Mouse (Mus musculus) urinary bladder, postnatal 36 days (tissue): Measurements from ENCODE around the gene Olfr461.
"Not testable (repeated sequence)": the region's sequence is repeated elsewhere in the genome, so short reads cannot be mapped to it uniquely, and the experiment has no call there.

Experiments
- DNase-seq, 2 experiments: peaks; one replicate each; pipeline ENCODE4 v3.0.0; 2022; ENCODE audit warnings: low spot score in 2 of 2, mixed read lengths in 1 of 2

Gene Olfr461

DNA sequence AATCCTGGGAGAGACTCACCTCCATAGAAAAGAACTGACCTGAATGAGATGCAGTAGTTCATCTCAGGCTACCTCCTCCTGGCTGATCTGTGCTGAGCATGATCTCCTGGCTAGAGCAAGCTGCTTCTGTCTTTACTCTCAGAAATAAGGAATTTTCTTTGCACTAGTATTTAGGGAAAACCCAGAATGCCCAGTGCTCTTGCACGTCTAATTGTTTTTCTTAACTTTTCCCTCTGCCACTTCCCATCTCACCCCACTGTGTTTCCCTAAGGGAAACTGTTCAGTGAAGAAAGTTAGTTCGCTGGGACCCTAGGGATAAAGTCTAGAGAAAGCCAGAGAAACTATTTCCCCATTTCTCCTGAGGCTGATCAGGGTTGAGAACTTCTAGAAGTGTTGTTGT, at the start of gene Olfr461:
Gene Olfr461, minus strand, starts transcription at position 101 of the 400 bp plus-strand sequence.
- no peak for DNase-seq

GRCm38 (mm10) chr6:40598546-40598945, 43.7 kb upstream of the Olfr461 start:
- DNase-seq, result not testable (repeated sequence)

- no peak for DNase-seq
Observed at GRCm38 (mm10) chr6:40594804-40595550, 40.1 kb upstream of the Olfr461 start.

DNA sequence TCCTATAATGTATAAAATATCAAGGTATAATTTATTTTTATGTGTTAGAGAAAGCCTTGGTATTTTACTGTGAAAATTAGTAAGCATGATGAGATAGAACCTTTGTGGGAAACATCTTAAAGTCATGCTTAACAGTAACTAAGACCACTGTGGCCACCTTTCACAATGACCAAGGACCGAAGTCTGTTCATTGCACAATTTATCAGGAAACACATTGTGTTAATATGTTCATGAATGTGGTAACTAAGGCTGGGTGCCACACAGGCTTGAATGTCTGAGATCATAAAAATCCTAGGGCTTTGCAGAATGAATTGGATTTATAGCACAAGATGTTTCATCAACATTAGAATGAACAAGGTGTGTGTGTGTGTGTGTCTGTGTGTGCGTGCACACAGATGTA, 33.5 kb upstream of the Olfr461 start:
- DNase-seq, result no peak

GRCm38 (mm10) chr6:40585645-40586044, 30.8 kb upstream of the Olfr461 start, which contains the start of gene Clec5a:
Gene Clec5a, minus strand, starts transcription at chr6:40585821.
- DNase-seq, result no peak

- DNase-seq, result no peak
Observed at GRCm38 (mm10) chr6:40584336-40584735, 29.5 kb upstream of the Olfr461 start.

DNA sequence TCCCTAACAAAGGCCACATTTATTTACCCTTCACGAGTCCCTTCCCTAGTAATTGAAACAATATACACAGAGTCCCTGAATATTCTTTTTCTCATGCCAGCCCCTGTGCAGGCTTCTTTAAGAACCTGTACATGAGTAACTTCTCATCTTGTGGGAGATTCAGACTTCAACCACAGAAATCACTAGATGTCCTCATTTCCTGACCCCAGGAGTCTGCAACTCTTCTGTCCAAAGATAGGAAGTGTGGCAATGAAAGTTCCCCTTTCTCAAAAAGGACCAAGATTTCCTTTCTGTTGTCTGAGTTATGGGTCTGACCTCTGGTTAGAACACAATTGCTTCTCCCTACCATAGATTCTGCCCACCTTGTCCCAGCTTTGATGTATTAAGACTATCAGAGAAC, 21.5 kb upstream of the Olfr461 start:
- DNase-seq, result no peak

DNA sequence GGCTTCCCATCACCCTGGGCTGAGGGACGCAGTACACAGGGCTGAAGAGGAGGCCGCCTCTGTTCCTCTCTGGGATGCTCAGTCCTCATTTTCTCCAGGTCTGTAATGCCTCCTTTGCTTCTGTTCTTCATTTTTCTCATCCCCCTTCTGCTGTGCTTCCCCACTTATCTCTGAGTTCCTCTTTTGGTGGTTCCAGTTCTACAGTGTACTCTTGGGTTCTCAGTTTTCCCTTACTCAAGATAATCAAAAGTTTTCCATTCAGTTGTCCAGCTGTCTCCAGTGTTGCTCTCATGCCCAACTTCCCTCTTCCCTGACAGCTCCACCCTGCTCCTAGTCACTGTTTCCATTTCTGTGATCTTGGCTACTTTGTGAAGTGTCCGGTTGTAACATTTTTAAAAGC, 18.8 kb upstream of the Olfr461 start:
- no peak for DNase-seq

GRCm38 (mm10) chr6:40569187-40569586, 14.3 kb upstream of the Olfr461 start, which contains the start of gene Olfr460:
Gene Olfr460, plus strand, starts transcription at chr6:40569487.
- DNase-seq, result no peak

GRCm38 (mm10) chr6:40544690-40545089, 10.2 kb downstream of the Olfr461 start:
- DNase-seq, result no peak

DNA sequence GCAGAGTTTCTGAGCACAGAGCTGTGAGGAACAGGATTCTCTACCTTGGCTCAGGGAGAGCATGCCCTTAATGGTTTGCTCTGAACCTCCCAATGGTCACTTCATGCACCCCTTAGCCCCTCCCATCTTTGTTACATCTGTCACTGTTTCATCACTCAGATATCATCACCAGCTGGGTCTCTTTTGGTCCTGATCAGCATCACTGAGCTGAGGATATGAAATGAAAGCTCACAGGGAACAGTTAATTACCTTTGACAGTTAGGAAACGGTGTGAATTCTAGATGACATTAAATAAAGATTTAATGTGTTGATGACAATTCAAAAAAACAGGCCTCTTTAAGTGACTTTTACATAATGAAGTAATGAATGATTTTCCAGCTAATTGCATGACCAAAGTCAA, 35.4 kb downstream of the Olfr461 start, which contains the start of gene Prss37:
Gene Prss37, minus strand, starts transcription at position 101 of the 400 bp plus-strand sequence.
- DNase-seq, result no peak

DNA sequence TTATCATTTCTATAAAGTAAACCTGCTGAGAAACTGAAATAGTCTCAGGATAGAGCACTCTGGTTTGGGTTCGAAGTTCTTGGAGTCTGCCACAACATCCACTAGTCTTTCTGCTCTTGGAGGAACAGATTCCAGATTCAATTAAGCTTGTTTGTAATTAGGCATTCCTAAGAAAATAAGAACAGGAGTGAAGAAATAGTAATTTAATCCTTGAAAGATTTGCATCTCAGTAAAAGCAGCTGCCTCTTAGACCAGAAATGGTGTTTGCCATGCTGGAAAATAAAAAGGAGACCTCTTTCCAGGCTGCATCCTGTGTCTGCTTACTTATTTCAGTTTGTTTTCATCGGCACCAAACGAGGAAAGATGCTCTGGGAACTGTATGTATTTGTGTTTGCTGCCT, 61.6 kb downstream of the Olfr461 start, which contains the start of gene Tas2r108:
Gene Tas2r108, plus strand, starts transcription at position 301 of the 400 bp plus-strand sequence.
- no peak for DNase-seq
